Mouse (Mus musculus) cortical plate, adult 2 months (tissue): ENCODE data around the gene Cacnb2.

Experiments
- CTCF ChIP-seq: fragments of 200-500 bp; IDR thresholded peaks from 2 replicates; pipeline ENCODE4 v1.5.1; 2011; ENCODE audit warnings: mild to moderate bottlenecking, control low read depth, low read length; ENCODE audit not compliant: insufficient read depth; ENCODE audit errors: extremely low read depth
- POLR2A ChIP-seq: fragments of 200-500 bp; IDR thresholded peaks from 2 replicates; pipeline ENCODE4 v1.6.1; 2011; ENCODE audit warnings: mild to moderate bottlenecking, low read length, control low read depth; ENCODE audit not compliant: insufficient read depth; ENCODE audit errors: extremely low read depth

GRCm38 (mm10) chr2:14873701-14874181, 270.9 kb downstream of the Cacnb2 start:
- TF ChIP-seq POLR2A (no peak), CTCF (no peak)
